In genomic region chr9:48831560-48832460, GRCm38 (mm10) we compare ENCODE assay signal across 23 mouse cellular contexts. TPM values are rescaled to one million over a fixed set of nuclear protein-coding genes. Genes with fewer than 3 reads are reported as not detected.
DNase-seq lines count a peak whose midpoint lies in the region; ATAC-seq and TF ChIP-seq lines count a peak whose summit lies in the region.
"Had no signal": no experiment of that assay in that cellular context is flagged by ENCODE, and none has a peak within 500 bp of the region (broad histone marks: within the 10 kb centered on the region; RNA-seq: fewer than 3 reads in every experiment).

No protein-coding gene starts in this region.

- H3K9ac ChIP-seq in hindbrain, postnatal 0 days (replicated peaks; ENCODE audit: low read length): no peak overlapping the region
- H3K9ac ChIP-seq in lung, postnatal 0 days (replicated peaks; ENCODE audit: low read depth): no peak overlapping the region
- H3K9ac ChIP-seq: heart, embryonic 15.5 days; liver, embryonic 12.5 days; lung, embryonic 14.5 days had no signal

- no peak for TF ChIP-seq POLR2A in lung, adult 2 months (IDR thresholded peaks at IDR 0.05; ENCODE audit: borderline replicate concordance, extremely low read depth, low read depth, low read length)
- TF ChIP-seq POLR2A in cortical plate, adult 2 months (IDR thresholded peaks at IDR 0.05; ENCODE audit: extremely low read depth, insufficient read depth, low read length): no peak

- H3K27me3 ChIP-seq in hindbrain, embryonic 10.5 days (ENCODE audit: insufficient read depth, poor library complexity, severe bottlenecking): peaks cover 36% of the 10 kb centered on the region
- 0 out of 2 replicates have a peak, but pooled peaks cover 4% of the 10 kb centered on the region for H3K27me3 ChIP-seq in hindbrain, postnatal 0 days (ENCODE audit: insufficient read depth, low read length)
- no peaks in the 10 kb centered on the region for H3K27me3 ChIP-seq in lung, postnatal 0 days (replicated peaks; ENCODE audit: insufficient read depth, low read length)

- TF ChIP-seq EP300 in lung, postnatal 0 days (IDR thresholded peaks at IDR 0.05): no peak

- 85% methylated on average over 23 of the region's 23 CpGs for WGBS in hindbrain, embryonic 10.5 days
- WGBS in hindbrain, postnatal 0 days: 80% methylated on average over 23 of the region's 23 CpGs
- 84% methylated on average over 22 of the region's 23 CpGs for WGBS in lung, postnatal 0 days
- 89% methylated on average over 23 of the region's 23 CpGs for WGBS in lung, adult 2 months

- ATAC-seq in hindbrain, postnatal 0 days: no peak
- ATAC-seq in lung, postnatal 0 days: no peak
- ATAC-seq: CD4-positive, CD25-positive, alpha-beta regulatory T cell, adult 4 months; forebrain, embryonic 16.5 days; inflammation-experienced regulatory T-cells, adult 6 months; liver, embryonic 12.5 days had no signal

- no peaks in the 10 kb centered on the region for H3K9me3 ChIP-seq in hindbrain, embryonic 10.5 days
- no peaks in the 10 kb centered on the region for H3K9me3 ChIP-seq in hindbrain, postnatal 0 days (ENCODE audit: low read length)
- H3K9me3 ChIP-seq in lung, postnatal 0 days (ENCODE audit: low read length): no peaks in the 10 kb centered on the region
- H3K9me3 ChIP-seq: heart, embryonic 15.5 days; limb, embryonic 10.5 days; liver, embryonic 12.5 days had no signal

- peak overlapping the region; percentile 92 for H3K4me3 ChIP-seq in gastrocnemius, adult 2 months
- peak overlapping the region; percentile 22; the same call in 1 of the 2 replicates for H3K4me3 ChIP-seq in hindbrain, embryonic 10.5 days
- H3K4me3 ChIP-seq in hindbrain, postnatal 0 days (ENCODE audit: low read length): no peak overlapping the region
- peak overlapping the region; percentile 15; the same call in 1 of the 2 replicates for H3K4me3 ChIP-seq in lung, postnatal 0 days (ENCODE audit: low read depth, low read length)
- H3K4me3 ChIP-seq in lung, adult 2 months (replicated peaks; ENCODE audit: extremely low read depth, low read depth, low read length): no peak overlapping the region
- peak overlapping the region; percentile 94 for H3K4me3 ChIP-seq in cortical plate, adult 2 months (ENCODE audit: insufficient read depth, low read length)
- H3K4me3 ChIP-seq: heart, embryonic 15.5 days; limb, embryonic 10.5 days; liver, embryonic 12.5 days had no signal

- H3K4me1 ChIP-seq in hindbrain, embryonic 10.5 days (replicated peaks): peaks cover 63% of the 10 kb centered on the region
- H3K4me1 ChIP-seq in hindbrain, postnatal 0 days (ENCODE audit: insufficient read depth, low read length): 0 out of 2 replicates have a peak, but pooled peaks cover 12% of the 10 kb centered on the region
- peaks cover 24% of the 10 kb centered on the region; the same call in 1 of the 2 replicates for H3K4me1 ChIP-seq in lung, postnatal 0 days (ENCODE audit: insufficient read depth, low read depth, low read length)
- H3K4me1 ChIP-seq in lung, adult 2 months (ENCODE audit: control insufficient read depth, insufficient read depth, low read length): peaks cover 28% of the 10 kb centered on the region
- peaks cover 3% of the 10 kb centered on the region; the same call in 1 of the 2 replicates for H3K4me1 ChIP-seq in cortical plate, adult 2 months (ENCODE audit: control insufficient read depth, insufficient read depth, low read length)

- intact Hi-C loops in gastrocnemius, adult 2 months (cut with DNase I): no loop called here
- intact Hi-C loops in gastrocnemius, postnatal 14 days (cut with DNase I; ENCODE audit: low total_unique reads): no loop called here

- peak; percentile 35 for DNase-seq in gastrocnemius, adult 2 months
- no peak for DNase-seq in gastrocnemius, postnatal 14 days
- no peak for DNase-seq in hindbrain, embryonic 10.5 days (ENCODE audit: low spot score)
- DNase-seq in hindbrain, postnatal 0 days (ENCODE audit: low spot score): no peak
- no peak for DNase-seq in lung, postnatal 0 days (ENCODE audit: low spot score)
- no peak for DNase-seq in lung, adult 2 months
- no peak for DNase-seq in ovary, adult 18-20 months (ENCODE audit: low spot score)
- DNase-seq: adrenal gland, postnatal 25 days; cerebellum, adult 8-10 months; cerebellum, postnatal 36 days; kidney, adult 18-20 months; kidney, postnatal 4 days; lung, embryonic 14.5 days; lung, postnatal 36 days; right cerebral cortex, postnatal 4 days; thymus, postnatal 14 days had no signal

- H3K4me2 ChIP-seq in hindbrain, postnatal 0 days (ENCODE audit: low read depth, low read length): no peak overlapping the region
- peak overlapping the region; percentile 46 for H3K4me2 ChIP-seq in lung, postnatal 0 days (replicated peaks; ENCODE audit: low read depth, low read length)
- H3K4me2 ChIP-seq: heart, embryonic 15.5 days; liver, embryonic 12.5 days; lung, embryonic 14.5 days had no signal

- H3K27ac ChIP-seq in gastrocnemius, adult 2 months: peak overlapping the region; percentile 99
- peak overlapping the region; percentile 56; the same call in 1 of the 2 replicates for H3K27ac ChIP-seq in hindbrain, embryonic 10.5 days
- no peak overlapping the region for H3K27ac ChIP-seq in hindbrain, postnatal 0 days
- no peak overlapping the region for H3K27ac ChIP-seq in lung, postnatal 0 days (ENCODE audit: low read length)
- no peak overlapping the region for H3K27ac ChIP-seq in cortical plate, adult 2 months (ENCODE audit: insufficient read depth, low read length)
- H3K27ac ChIP-seq: heart, embryonic 15.5 days; limb, embryonic 10.5 days; liver, embryonic 12.5 days had no signal

- H3K36me3 ChIP-seq in hindbrain, embryonic 10.5 days: peaks cover 60% of the 10 kb centered on the region
- no peaks in the 10 kb centered on the region for H3K36me3 ChIP-seq in hindbrain, postnatal 0 days (ENCODE audit: insufficient read depth, low read length)
- H3K36me3 ChIP-seq in lung, postnatal 0 days (ENCODE audit: insufficient read depth, low read length): peaks cover 36% of the 10 kb centered on the region
- H3K36me3 ChIP-seq: liver, embryonic 12.5 days had no signal

- no peak for TF ChIP-seq CTCF in gastrocnemius, adult 2 months (IDR thresholded peaks at IDR 0.05)
- TF ChIP-seq CTCF in hindbrain, postnatal 0 days (IDR thresholded peaks at IDR 0.05; ENCODE audit: low read depth): no peak
- TF ChIP-seq CTCF in lung, postnatal 0 days (IDR thresholded peaks at IDR 0.05): 0 out of 2 replicates have a peak, but pooled peaks have one; percentile 19
- no peak for TF ChIP-seq CTCF in lung, adult 2 months (IDR thresholded peaks at IDR 0.05; ENCODE audit: insufficient read depth, low read length)
- no peak for TF ChIP-seq CTCF in cortical plate, adult 2 months (IDR thresholded peaks at IDR 0.05; ENCODE audit: extremely low read depth, insufficient read depth, low read length)

RNA-seq across cellular contexts. Expression of gene Zbtb16, which starts 4.2 kb away (rescaled TPM):
- total RNA-seq in gastrocnemius, adult 2 months (2021): 100 to 1,000 TPM; 163 to 166 TPM
- 100 to 1,000 TPM in 1 of 2 experiments, 10 to 100 TPM in 1; 70.1 to 157 TPM for total RNA-seq in gastrocnemius, postnatal 14 days (2021)
- 22.6 and 35.6 TPM in 2 replicates for polyA plus RNA-seq in hindbrain, embryonic 10.5 days (2016; fragmentation: Nextera tagmentation; extraction: Ambion mirVana)
- 11.2 and 13.5 TPM in 2 replicates for total RNA-seq in hindbrain, postnatal 0 days (2014; rRNA removed)
- polyA plus RNA-seq in hindbrain, postnatal 0 days (2015; fragmentation: Nextera tagmentation; extraction: Ambion mirVana): 5.4 and 6.8 TPM in 2 replicates
- 3.9 and 19.7 TPM in 2 replicates for polyA plus RNA-seq in lung, postnatal 0 days (2015; fragmentation: Nextera tagmentation; extraction: Ambion mirVana)
- 16.0 and 44.4 TPM in 2 replicates for polyA plus RNA-seq in lung, adult 2 months (2012; rRNA removed)
- polyA plus RNA-seq in cortical plate, adult 2 months (2012; rRNA removed): 22.0 and 34.9 TPM in 2 replicates
- polyA plus RNA-seq: CD4-positive, CD25-positive, alpha-beta regulatory T cell, adult 4 months; inflammation-experienced regulatory T-cells, adult 6 months had no signal

Comparison
In these comparisons a context has a peak if more than half of its experiments do, and no peak if none do; other contexts are left out.
1. H3K27ac ChIP-seq: peak in gastrocnemius, adult 2 months (single experiment) and hindbrain, embryonic 10.5 days (single experiment); none in hindbrain, postnatal 0 days (single experiment), lung, postnatal 0 days (single experiment) and cortical plate, adult 2 months (single experiment).
2. H3K4me3 ChIP-seq: peak in gastrocnemius, adult 2 months (single experiment), hindbrain, embryonic 10.5 days (single experiment), lung, postnatal 0 days (single experiment) and cortical plate, adult 2 months (single experiment); none in hindbrain, postnatal 0 days (single experiment) and lung, adult 2 months (single experiment).